Mouse (Mus musculus) megakaryocyte, embryonic 14.5 days (primary cell): Measurements from ENCODE around the gene Wdr66.

ENCODE experiments used
- FLI1 ChIP-seq: IDR thresholded peaks from 2 replicates; pipeline ENCODE4 v1.6.1; 2012; ENCODE audit warnings: low read length, inconsistent platforms, mixed read lengths
- GATA1 ChIP-seq: IDR thresholded peaks from 3 replicates; pipeline ENCODE4 v1.6.1; 2012; ENCODE audit warnings: mixed read lengths, low read length, inconsistent platforms, borderline replicate concordance

DNA sequence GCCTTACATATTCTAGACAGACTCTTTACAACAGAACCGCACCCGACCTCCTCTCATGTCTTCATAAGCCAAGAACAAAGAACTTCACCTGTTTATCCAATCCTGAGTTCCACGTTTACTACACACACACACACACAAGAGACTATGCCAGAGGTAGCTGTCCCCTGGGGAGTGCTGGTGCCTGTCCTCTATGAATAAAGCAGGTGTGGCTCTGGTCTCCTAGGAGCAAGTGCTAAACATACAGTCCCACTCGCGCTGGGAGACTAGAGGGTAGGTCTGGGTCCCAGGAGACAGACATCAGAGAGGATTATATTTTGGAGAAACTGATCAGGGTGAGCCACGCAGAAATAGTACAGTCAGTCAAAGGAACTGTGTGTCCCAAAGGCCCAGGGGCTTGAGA, 81.7 kb downstream of the Wdr66 start:
- TF ChIP-seq GATA1 (no peak), FLI1 (no peak)
